Mouse (Mus musculus) midbrain, embryonic 11.5 days (tissue): Measurements from ENCODE around the gene Otulinl. TPM values are rescaled to one million over a fixed set of nuclear protein-coding genes. Genes with fewer than 3 reads are reported as not detected.

ENCODE experiments used
- ATAC-seq: fragments of 200-750 bp; cut with Nextera tagmentation; 2 replicates; pipeline ENCODE4 v1.8.0; 2017; ENCODE audit warnings: moderate TSS enrichment, moderate library complexity; ENCODE audit not compliant: low FRiP score
- DNase-seq: peaks from one replicate; pipeline ENCODE4 v3.0.0; 2015; ENCODE audit warnings: low spot score; ENCODE audit errors: missing footprints
- H3K27ac ChIP-seq: fragments of 300-500 bp; sonication (generic); 2 replicates; pipeline ENCODE4 v1.5.1; 2014; ENCODE audit warnings: low read depth, low read length
- H3K27me3 ChIP-seq: fragments of 300-500 bp; sonication (generic); 2 replicates; pipeline ENCODE4 v1.6.1; 2014; ENCODE audit warnings: mild to moderate bottlenecking, low read length, moderate library complexity, mixed read lengths; ENCODE audit not compliant: control insufficient read depth, insufficient read depth
- H3K36me3 ChIP-seq: fragments of 300-500 bp; sonication (generic); 2 replicates; pipeline ENCODE4 v1.6.1; 2014; ENCODE audit warnings: mild to moderate bottlenecking, low read length, moderate library complexity, mixed read lengths; ENCODE audit not compliant: control insufficient read depth, insufficient read depth
- H3K4me1 ChIP-seq: fragments of 300-500 bp; sonication (generic); 2 replicates; pipeline ENCODE4 v1.6.1; 2014; ENCODE audit warnings: low read length; ENCODE audit not compliant: control insufficient read depth, insufficient read depth
- H3K4me2 ChIP-seq: fragments of 300-500 bp; sonication (generic); 2 replicates; pipeline ENCODE4 v1.6.1; 2014; ENCODE audit warnings: mild to moderate bottlenecking, moderate library complexity
- H3K4me3 ChIP-seq: fragments of 300-500 bp; sonication (generic); 2 replicates; pipeline ENCODE4 v1.5.1; 2014; ENCODE audit warnings: low read depth, low read length
- H3K9ac ChIP-seq: fragments of 300-500 bp; sonication (generic); 2 replicates; pipeline ENCODE4 v1.6.1; 2014; ENCODE audit warnings: low read length
- H3K9me3 ChIP-seq: fragments of 300-500 bp; sonication (generic); 2 replicates; pipeline ENCODE4 v1.6.1; 2016; ENCODE audit warnings: low read length; ENCODE audit not compliant: control insufficient read depth
- WGBS: fragments of 180-500 bp; shearing (Covaris S2); extraction: QIAGEN DNeasy Blood & Tissue Kit; methylation state at CpG from one replicate; pipeline ENCODE4 v1.1.7; 2014; 5-methylcytosine and 5-hydroxymethylcytosine counted together
- polyA plus RNA-seq: library from polyadenylated mRNA; unstranded; fragments of >200 nt; fragmentation: Nextera tagmentation; extraction: Ambion mirVana; gene quantifications from 2 replicates; pipeline ENCODE4 v1.2.1, GENCODE M21; 2014

Otulinl gene
- polyA plus RNA-seq, 1 experiment from 2014 or later: 6.1 TPM

DNA sequence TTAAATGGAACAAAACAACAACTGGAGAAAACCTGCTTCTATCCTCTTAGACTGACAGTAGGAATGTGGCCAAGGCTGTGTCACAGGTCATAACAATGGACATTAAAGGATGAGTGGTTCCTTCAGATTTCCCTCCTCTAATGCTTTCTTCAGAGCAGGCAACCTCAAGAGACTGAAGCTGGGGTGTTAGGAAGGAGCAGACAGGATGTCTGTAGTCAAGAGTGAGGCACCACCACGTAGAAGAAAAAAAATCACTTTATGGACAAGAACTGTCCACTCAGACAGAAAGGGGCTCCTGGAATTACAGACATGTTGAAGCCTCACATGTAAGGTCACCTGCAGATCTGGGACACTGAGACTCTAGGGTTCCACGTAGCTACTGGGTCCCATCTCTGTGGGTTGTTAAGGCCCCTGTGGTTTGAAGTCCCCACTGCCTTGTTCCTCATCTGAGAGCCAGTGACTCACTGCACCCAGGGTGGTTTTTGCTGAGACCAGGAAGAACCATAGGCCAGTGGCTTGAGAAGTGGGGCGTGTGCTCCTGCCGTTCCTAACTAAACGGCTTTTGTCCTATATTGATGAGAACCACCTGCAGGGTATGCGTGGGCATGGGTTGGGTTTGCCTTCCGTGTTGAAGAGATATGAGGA, 27.7 kb upstream of the Otulinl start:
- Histone ChIP-seq H3K4me1 (no peaks in the 10 kb centered on the region), H3K9ac (no peak overlapping the region), H3K27me3 (no peaks in the 10 kb centered on the region), H3K36me3 (no peaks in the 10 kb centered on the region), H3K27ac (no peak overlapping the region), H3K4me3 (no peak overlapping the region), H3K4me2 (no peak overlapping the region), H3K9me3 (no peaks in the 10 kb centered on the region)
- DNase-seq: peak; percentile 68
- 89% methylated on average over 7 of the region's 7 CpGs for WGBS
- no peak for ATAC-seq

DNA sequence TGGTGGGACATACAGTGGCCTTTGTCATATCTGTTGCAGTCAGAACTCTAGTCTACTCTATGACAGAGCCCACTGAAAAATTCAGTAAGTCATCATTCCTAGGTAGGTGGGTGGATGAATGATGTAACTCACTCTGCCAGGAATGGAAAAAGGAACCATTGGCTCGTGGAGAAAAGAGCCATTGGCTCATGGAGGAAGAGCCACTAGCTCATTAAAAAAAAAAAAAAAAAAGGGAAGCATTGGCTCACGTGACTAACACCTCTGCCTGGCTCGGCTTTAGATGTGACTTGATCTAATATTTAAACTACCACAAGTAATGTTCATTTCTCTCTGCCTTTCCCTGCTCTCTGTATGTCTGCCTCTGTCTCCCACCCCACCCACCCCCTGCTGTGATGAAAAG, 27.1 kb upstream of the Otulinl start:
- Histone ChIP-seq H3K27me3 (no peaks in the 10 kb centered on the region), H3K27ac (no peak overlapping the region), H3K9ac (no peak overlapping the region), H3K9me3 (no peaks in the 10 kb centered on the region), H3K4me3 (no peak overlapping the region), H3K4me1 (no peaks in the 10 kb centered on the region), H3K36me3 (no peaks in the 10 kb centered on the region), H3K4me2 (no peak overlapping the region)
- ATAC-seq (no peak), DNase-seq (no peak)
- WGBS: 77% methylated on average over 3 of the region's 3 CpGs

- Histone ChIP-seq H3K4me3 (no peak overlapping the region), H3K4me1 (peaks cover 5% of the 10 kb centered on the region; the same call in 1 of the 2 replicates), H3K27ac (no peak overlapping the region; the same call in 1 of the 2 replicates), H3K9ac (no peak overlapping the region), H3K27me3 (no peaks in the 10 kb centered on the region), H3K36me3 (no peaks in the 10 kb centered on the region), H3K4me2 (no peak overlapping the region), H3K9me3 (no peaks in the 10 kb centered on the region)
- ATAC-seq (no peak), DNase-seq (no peak)
- 14% methylated on average over 1 of the region's 1 CpGs for WGBS
Observed at GRCm38 (mm10) chr15:27702972-27703313, 21.6 kb upstream of the Otulinl start.

DNA sequence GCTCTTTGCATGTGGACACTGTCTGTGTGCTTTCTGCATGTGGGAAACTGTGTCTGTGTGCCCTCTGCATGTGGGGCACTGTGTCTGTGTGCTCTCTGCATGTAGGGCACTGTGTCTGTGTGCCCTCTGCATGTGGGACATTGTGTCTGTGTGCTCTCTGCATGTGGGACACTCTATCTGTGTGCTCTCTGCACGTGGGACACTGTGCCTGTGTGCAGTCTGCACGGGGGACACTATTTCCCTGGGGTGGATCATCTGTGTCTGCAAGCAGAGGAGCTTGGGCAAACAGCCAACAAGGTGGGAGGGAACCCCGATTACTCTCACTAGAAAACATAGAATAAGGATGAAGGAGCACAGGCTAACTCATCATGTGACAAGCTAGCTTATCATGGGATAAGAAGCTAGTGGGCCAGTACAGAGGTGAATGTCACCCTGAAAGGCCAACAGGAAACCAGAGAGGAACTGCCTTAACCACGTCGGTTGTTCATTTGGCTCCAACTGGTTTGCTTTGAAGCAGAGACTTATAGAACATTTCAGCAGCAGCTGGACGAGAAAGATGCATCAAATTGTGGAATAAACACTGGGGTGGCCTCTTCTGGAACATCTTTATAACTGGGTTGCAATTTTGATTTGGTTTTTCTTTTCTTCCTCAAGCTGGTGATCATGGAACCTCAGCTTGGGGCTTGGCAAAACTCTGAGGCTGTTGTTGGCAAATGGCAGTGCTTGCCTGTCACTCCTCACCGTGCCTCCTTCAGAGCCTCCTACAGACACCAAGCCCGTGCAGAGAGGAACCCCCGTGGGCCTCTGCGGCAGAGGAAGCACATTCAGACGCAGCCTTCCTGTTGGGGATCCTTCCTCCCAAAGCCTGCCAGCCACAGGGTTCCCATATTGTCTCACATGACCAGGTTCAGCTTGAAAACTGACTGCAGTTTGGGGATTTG, 20.9 kb upstream of the Otulinl start:
- Histone ChIP-seq H3K36me3 (no peaks in the 10 kb centered on the region), H3K4me1 (peaks cover 5% of the 10 kb centered on the region; the same call in 1 of the 2 replicates), H3K27me3 (no peaks in the 10 kb centered on the region), H3K9ac (no peak overlapping the region), H3K4me3 (no peak overlapping the region), H3K27ac (no peak overlapping the region; the same call in 1 of the 2 replicates), H3K9me3 (no peaks in the 10 kb centered on the region), H3K4me2 (no peak overlapping the region)
- no peak for ATAC-seq
- peak; percentile 81 for DNase-seq
- 53% methylated on average over 11 of the region's 11 CpGs for WGBS

GRCm38 (mm10) chr15:27697632-27698031, 16.3 kb upstream of the Otulinl start:
- no peaks in the 10 kb centered on the region; the same call in 1 of the 2 replicates for H3K4me1 ChIP-seq

GRCm38 (mm10) chr15:27693235-27693634, 11.9 kb upstream of the Otulinl start:
- H3K9ac ChIP-seq: no peak overlapping the region
- H3K27ac ChIP-seq: no peak overlapping the region
- no peak overlapping the region for H3K4me2 ChIP-seq
- DNase-seq: peak; percentile 17
- H3K36me3 ChIP-seq: no peaks in the 10 kb centered on the region
- no peak for ATAC-seq
- H3K4me3 ChIP-seq: no peak overlapping the region
- WGBS: 92% methylated on average over 10 of the region's 10 CpGs
- no peaks in the 10 kb centered on the region for H3K4me1 ChIP-seq
- no peaks in the 10 kb centered on the region for H3K27me3 ChIP-seq
- H3K9me3 ChIP-seq: no peaks in the 10 kb centered on the region

More at GRCm38 (mm10) chr15:27697632-27698031, 16.3 kb upstream of the Otulinl start:
- no peak overlapping the region for H3K27ac ChIP-seq
- no peaks in the 10 kb centered on the region for H3K36me3 ChIP-seq
- no peak overlapping the region for H3K4me2 ChIP-seq
- H3K27me3 ChIP-seq: no peaks in the 10 kb centered on the region
- H3K9me3 ChIP-seq: no peaks in the 10 kb centered on the region
- 90% methylated on average over 5 of the region's 5 CpGs for WGBS
- ATAC-seq (no peak), DNase-seq (peak; percentile 8)
- no peak overlapping the region for H3K4me3 ChIP-seq
- no peak overlapping the region for H3K9ac ChIP-seq

- Histone ChIP-seq H3K4me3 (no peak overlapping the region), H3K9me3 (no peaks in the 10 kb centered on the region), H3K27me3 (no peaks in the 10 kb centered on the region), H3K9ac (no peak overlapping the region), H3K4me1 (no peaks in the 10 kb centered on the region), H3K36me3 (no peaks in the 10 kb centered on the region), H3K4me2 (no peak overlapping the region), H3K27ac (no peak overlapping the region)
- WGBS: 70% methylated on average over 7 of the region's 7 CpGs
- DNase-seq (peak; percentile 57), ATAC-seq (no peak)
Observed at GRCm38 (mm10) chr15:27692161-27692560, 10.8 kb upstream of the Otulinl start.

GRCm38 (mm10) chr15:27691213-27691612, 9.8 kb upstream of the Otulinl start:
- no peak overlapping the region for H3K27ac ChIP-seq
- H3K36me3 ChIP-seq: no peaks in the 10 kb centered on the region
- no peaks in the 10 kb centered on the region for H3K27me3 ChIP-seq
- no peaks in the 10 kb centered on the region for H3K4me1 ChIP-seq
- ATAC-seq (no peak), DNase-seq (no peak)
- WGBS: 89% methylated on average over 7 of the region's 7 CpGs
- H3K9me3 ChIP-seq: no peaks in the 10 kb centered on the region
- no peak overlapping the region for H3K4me3 ChIP-seq
- no peak overlapping the region for H3K9ac ChIP-seq
- no peak overlapping the region for H3K4me2 ChIP-seq

DNA sequence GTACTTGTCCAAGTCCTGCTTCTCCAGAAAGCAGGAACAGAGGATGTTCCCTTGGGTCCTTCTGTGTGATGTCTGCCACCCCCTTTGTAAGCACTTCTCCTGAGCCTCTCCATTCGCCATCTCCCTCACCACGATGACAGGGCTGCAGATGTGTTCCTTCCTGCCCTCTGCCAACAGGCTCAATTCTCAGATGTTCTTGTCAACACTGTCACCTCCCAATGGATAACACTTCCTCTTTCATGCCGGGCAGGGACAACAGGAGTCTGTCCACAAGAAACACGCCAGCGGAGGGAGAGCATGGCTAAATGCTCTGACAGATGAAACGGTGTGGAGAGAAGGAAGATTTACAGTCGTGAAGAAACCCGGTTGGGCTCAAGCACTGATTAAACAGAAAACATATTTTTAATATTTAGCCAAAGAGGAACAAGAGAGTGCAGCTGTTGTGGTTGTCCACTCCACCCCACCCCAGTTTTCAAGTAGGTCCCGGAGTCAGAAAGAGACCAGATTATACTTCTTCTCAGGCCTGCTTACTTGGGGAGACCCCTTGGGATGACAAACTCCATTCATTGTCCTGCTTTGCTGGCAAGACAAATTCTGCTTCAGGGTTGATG, 6.8 kb upstream of the Otulinl start:
- Histone ChIP-seq H3K36me3 (no peaks in the 10 kb centered on the region), H3K27me3 (no peaks in the 10 kb centered on the region), H3K9ac (no peak overlapping the region)

More for the DNA sequence above, 6.8 kb upstream of the Otulinl start:
- Histone ChIP-seq H3K9me3 (no peaks in the 10 kb centered on the region), H3K27ac (no peak overlapping the region), H3K4me1 (no peaks in the 10 kb centered on the region), H3K4me2 (no peak overlapping the region), H3K4me3 (no peak overlapping the region)
- 93% methylated on average over 9 of the region's 9 CpGs for WGBS
- peak; percentile 69 for DNase-seq
- ATAC-seq: no peak
